Mouse (Mus musculus) liver, adult 2 months (tissue): Measurements from ENCODE around the gene Taok1.

ENCODE experiments used
- CTCF ChIP-seq: fragments of 200-500 bp; IDR thresholded peaks from 2 replicates; pipeline ENCODE4 v1.5.1; 2011; ENCODE audit warnings: low read depth, low read length, control low read depth
- POLR2A ChIP-seq: fragments of 200-500 bp; IDR thresholded peaks from 2 replicates; pipeline ENCODE4 v1.6.1; 2011; ENCODE audit warnings: low read length, control low read depth; ENCODE audit not compliant: insufficient read depth; ENCODE audit errors: extremely low read depth

DNA sequence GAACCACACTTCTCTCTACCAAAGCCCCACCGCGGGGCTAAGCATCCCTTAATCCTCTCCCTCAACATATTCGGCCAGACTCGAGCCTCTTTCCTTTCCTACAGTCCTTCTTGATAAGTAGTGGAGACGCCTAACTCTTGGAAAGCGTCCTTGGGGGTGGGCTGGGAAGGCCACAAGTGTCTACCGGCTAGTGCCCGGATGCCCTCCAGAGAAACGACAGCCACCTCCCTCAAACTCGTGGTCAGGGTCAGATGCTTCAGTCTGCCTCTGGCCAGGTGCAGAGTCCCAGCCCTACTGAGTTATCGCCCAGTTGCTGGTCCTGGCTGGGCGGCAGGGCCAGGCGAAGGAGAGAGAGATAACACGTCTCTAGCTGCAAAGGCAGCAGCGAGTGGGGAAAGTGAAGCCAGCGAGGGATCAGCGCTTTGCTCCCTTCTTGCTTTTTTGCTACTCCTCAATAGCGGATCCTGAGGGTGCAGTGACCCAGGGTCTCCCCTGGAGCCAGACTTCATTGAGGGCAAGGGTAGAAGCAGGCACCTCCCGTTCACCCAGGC lies 93.3 kb downstream of the Taok1 start:
- no peak for TF ChIP-seq CTCF
- TF ChIP-seq POLR2A: 0 out of 2 replicates have a peak, but pooled peaks have one; percentile 2
